Mouse (Mus musculus): ENCODE results near the gene Alcam. TPM values are rescaled to one million over a fixed set of nuclear protein-coding genes. Genes with fewer than 3 reads are reported as not detected.

The Alcam gene
- polyA plus RNA-seq, 1 experiment from 2014 or later: 40.7 TPM

GRCm38 (mm10) chr16:52303532-52303902 is 150.4 kb downstream of the Alcam start:
- 58% methylated on average over 4 of the region's 4 CpGs for WGBS
- no peak overlapping the region for H3K9ac ChIP-seq (ENCODE audit: low read depth, low read length)
- no peak overlapping the region for H3K4me2 ChIP-seq (ENCODE audit: low read length)
- peak; percentile 70 for ATAC-seq
- no peak overlapping the region for H3K4me3 ChIP-seq (ENCODE audit: low read length)
- no peak overlapping the region for H3K27ac ChIP-seq (ENCODE audit: low read depth, low read length)
- H3K9me3 ChIP-seq (ENCODE audit: control insufficient read depth, low read length): no peaks in the 10 kb centered on the region
- no peaks in the 10 kb centered on the region for H3K27me3 ChIP-seq (replicated peaks; ENCODE audit: control insufficient read depth, insufficient read depth, low read length)
- 0 out of 2 replicates have a peak, but pooled peaks cover 3% of the 10 kb centered on the region for H3K36me3 ChIP-seq (ENCODE audit: control insufficient read depth, insufficient read depth, low read length)
- no peaks in the 10 kb centered on the region for H3K4me1 ChIP-seq (ENCODE audit: control insufficient read depth, insufficient read depth, low read depth, low read length)

DNA sequence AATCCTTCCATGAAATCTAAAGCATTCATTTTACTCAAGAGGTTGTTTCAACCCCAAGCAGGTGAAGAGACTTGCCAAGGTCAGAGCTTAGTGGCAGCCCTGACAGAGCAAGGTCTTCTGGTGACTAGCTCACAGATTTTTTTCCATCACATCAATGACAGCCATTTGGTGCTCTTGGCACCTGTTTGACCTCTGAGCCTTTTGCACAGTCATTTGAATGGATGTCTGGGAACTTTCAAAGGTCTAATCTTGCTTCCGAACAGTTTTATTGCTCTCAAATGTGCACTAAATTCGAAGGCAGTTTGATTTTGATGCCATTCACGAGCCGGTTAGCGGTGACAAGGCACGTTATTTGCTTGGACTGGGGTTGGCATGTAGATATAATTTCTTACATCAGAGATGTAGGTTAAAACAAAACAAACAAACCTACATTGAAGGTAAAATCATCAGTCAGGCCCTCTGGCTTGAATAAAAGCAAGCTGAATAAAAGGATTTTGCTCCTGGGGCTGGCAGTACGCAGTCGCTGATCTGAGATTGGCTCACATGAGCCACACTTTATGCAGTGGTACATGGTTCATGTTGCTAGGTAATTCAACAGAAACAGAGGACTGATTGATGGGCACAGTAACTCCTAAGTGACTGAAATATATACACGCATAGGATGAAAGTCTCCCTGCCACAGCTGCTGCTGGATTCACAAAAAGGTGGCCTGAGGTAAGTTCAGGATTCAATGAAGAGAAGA is 150.9 kb downstream of the Alcam start:
- no peak overlapping the region for H3K9ac ChIP-seq (ENCODE audit: low read depth, low read length)
- 0 out of 2 replicates have a peak, but pooled peaks cover 3% of the 10 kb centered on the region for H3K36me3 ChIP-seq (ENCODE audit: control insufficient read depth, insufficient read depth, low read length)
- H3K27ac ChIP-seq (ENCODE audit: low read depth, low read length): no peak overlapping the region
- 65% methylated on average over 9 of the region's 9 CpGs for whole genome bisulfite sequencing
- no peaks in the 10 kb centered on the region for H3K9me3 ChIP-seq (ENCODE audit: control insufficient read depth, low read length)
- no peak overlapping the region for H3K4me3 ChIP-seq (ENCODE audit: low read length)
- H3K4me2 ChIP-seq (ENCODE audit: low read length): no peak overlapping the region
- no peaks in the 10 kb centered on the region for H3K4me1 ChIP-seq (ENCODE audit: control insufficient read depth, insufficient read depth, low read depth, low read length)
- ATAC-seq: peak; percentile 60; the same call in 1 of the 2 replicates
- no peaks in the 10 kb centered on the region for H3K27me3 ChIP-seq (replicated peaks; ENCODE audit: control insufficient read depth, insufficient read depth, low read length)

DNA sequence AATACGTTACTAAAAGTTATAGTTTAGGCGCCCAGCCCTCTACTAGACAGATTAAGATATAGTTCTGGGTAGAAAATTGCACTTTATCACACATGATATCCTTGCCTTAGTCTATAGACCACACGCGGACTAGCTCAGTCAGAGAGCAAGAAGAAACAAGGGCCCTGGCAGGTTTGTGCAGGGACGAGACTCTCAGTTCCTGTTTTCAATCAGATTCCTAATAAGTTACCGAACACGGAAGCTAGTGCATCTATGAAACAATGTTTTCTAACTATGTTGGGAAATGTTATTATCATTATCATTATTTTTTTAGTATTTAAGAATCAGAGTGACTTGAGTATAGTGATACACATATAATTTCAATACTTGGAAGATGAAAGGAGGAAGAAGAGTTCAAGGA is 152.1 kb downstream of the Alcam start:
- 92% methylated on average over 7 of the region's 7 CpGs for WGBS
- no peaks in the 10 kb centered on the region for H3K9me3 ChIP-seq (ENCODE audit: control insufficient read depth, low read length)

GRCm38 (mm10) chr16:52296376-52296775 is 157.5 kb downstream of the Alcam start:
- Histone ChIP-seq H3K4me2 (ENCODE audit: low read length) (no peak overlapping the region), H3K36me3 (ENCODE audit: control insufficient read depth, insufficient read depth, low read length) (peaks cover 5% of the 10 kb centered on the region; the same call in 1 of the 2 replicates)
- no peak for ATAC-seq

More for the DNA sequence above, 152.1 kb downstream of the Alcam start:
- no peak for ATAC-seq
- Histone ChIP-seq H3K4me3 (ENCODE audit: low read length) (no peak overlapping the region), H3K4me1 (ENCODE audit: control insufficient read depth, insufficient read depth, low read depth, low read length) (no peaks in the 10 kb centered on the region), H3K4me2 (ENCODE audit: low read length) (no peak overlapping the region), H3K36me3 (ENCODE audit: control insufficient read depth, insufficient read depth, low read length) (0 out of 2 replicates have a peak, but pooled peaks cover 3% of the 10 kb centered on the region), H3K27me3 (replicated peaks; ENCODE audit: control insufficient read depth, insufficient read depth, low read length) (no peaks in the 10 kb centered on the region), H3K9ac (ENCODE audit: low read depth, low read length) (no peak overlapping the region), H3K27ac (ENCODE audit: low read depth, low read length) (no peak overlapping the region)

GRCm38 (mm10) chr16:52295535-52295934 is 158.3 kb downstream of the Alcam start:
- H3K4me1 ChIP-seq (ENCODE audit: control insufficient read depth, insufficient read depth, low read depth, low read length): no peaks in the 10 kb centered on the region
- no peaks in the 10 kb centered on the region for H3K9me3 ChIP-seq (ENCODE audit: control insufficient read depth, low read length)
- no peak overlapping the region for H3K4me3 ChIP-seq (ENCODE audit: low read length)
- no peaks in the 10 kb centered on the region for H3K27me3 ChIP-seq (replicated peaks; ENCODE audit: control insufficient read depth, insufficient read depth, low read length)
- H3K27ac ChIP-seq (ENCODE audit: low read depth, low read length): no peak overlapping the region
- H3K36me3 ChIP-seq (ENCODE audit: control insufficient read depth, insufficient read depth, low read length): peaks cover 5% of the 10 kb centered on the region; the same call in 1 of the 2 replicates
- no peak overlapping the region for H3K9ac ChIP-seq (ENCODE audit: low read depth, low read length)
- H3K4me2 ChIP-seq (ENCODE audit: low read length): no peak overlapping the region
- no peak for ATAC-seq

More at GRCm38 (mm10) chr16:52296376-52296775, 157.5 kb downstream of the Alcam start:
- no peaks in the 10 kb centered on the region for H3K27me3 ChIP-seq (replicated peaks; ENCODE audit: control insufficient read depth, insufficient read depth, low read length)
- H3K4me1 ChIP-seq (ENCODE audit: control insufficient read depth, insufficient read depth, low read depth, low read length): no peaks in the 10 kb centered on the region
- no peak overlapping the region for H3K4me3 ChIP-seq (ENCODE audit: low read length)
- H3K27ac ChIP-seq (ENCODE audit: low read depth, low read length): no peak overlapping the region
- H3K9ac ChIP-seq (ENCODE audit: low read depth, low read length): no peak overlapping the region
- no peaks in the 10 kb centered on the region for H3K9me3 ChIP-seq (ENCODE audit: control insufficient read depth, low read length)
- 38% methylated on average over 1 of the region's 1 CpGs for WGBS

GRCm38 (mm10) chr16:52292440-52293048 is 161.3 kb downstream of the Alcam start:
- ATAC-seq: no peak
- Histone ChIP-seq H3K9ac (ENCODE audit: low read depth, low read length) (no peak overlapping the region), H3K27me3 (replicated peaks; ENCODE audit: control insufficient read depth, insufficient read depth, low read length) (no peaks in the 10 kb centered on the region), H3K4me1 (ENCODE audit: control insufficient read depth, insufficient read depth, low read depth, low read length) (no peaks in the 10 kb centered on the region), H3K9me3 (ENCODE audit: control insufficient read depth, low read length) (no peaks in the 10 kb centered on the region), H3K36me3 (ENCODE audit: control insufficient read depth, insufficient read depth, low read length) (peaks cover 8% of the 10 kb centered on the region), H3K4me3 (ENCODE audit: low read length) (no peak overlapping the region), H3K4me2 (ENCODE audit: low read length) (no peak overlapping the region), H3K27ac (ENCODE audit: low read depth, low read length) (no peak overlapping the region)
- 89% methylated on average over 3 of the region's 3 CpGs for WGBS

GRCm38 (mm10) chr16:52280186-52280585 is 173.7 kb downstream of the Alcam start:
- Histone ChIP-seq H3K9me3 (ENCODE audit: control insufficient read depth, low read length) (no peaks in the 10 kb centered on the region), H3K4me2 (ENCODE audit: low read length) (no peak overlapping the region), H3K9ac (ENCODE audit: low read depth, low read length) (no peak overlapping the region), H3K27me3 (replicated peaks; ENCODE audit: control insufficient read depth, insufficient read depth, low read length) (no peaks in the 10 kb centered on the region), H3K27ac (ENCODE audit: low read depth, low read length) (no peak overlapping the region), H3K4me1 (ENCODE audit: control insufficient read depth, insufficient read depth, low read depth, low read length) (no peaks in the 10 kb centered on the region), H3K36me3 (ENCODE audit: control insufficient read depth, insufficient read depth, low read length) (no peaks in the 10 kb centered on the region), H3K4me3 (ENCODE audit: low read length) (no peak overlapping the region)
- WGBS: 63% methylated on average over 2 of the region's 2 CpGs
- ATAC-seq: peak; percentile 76

DNA sequence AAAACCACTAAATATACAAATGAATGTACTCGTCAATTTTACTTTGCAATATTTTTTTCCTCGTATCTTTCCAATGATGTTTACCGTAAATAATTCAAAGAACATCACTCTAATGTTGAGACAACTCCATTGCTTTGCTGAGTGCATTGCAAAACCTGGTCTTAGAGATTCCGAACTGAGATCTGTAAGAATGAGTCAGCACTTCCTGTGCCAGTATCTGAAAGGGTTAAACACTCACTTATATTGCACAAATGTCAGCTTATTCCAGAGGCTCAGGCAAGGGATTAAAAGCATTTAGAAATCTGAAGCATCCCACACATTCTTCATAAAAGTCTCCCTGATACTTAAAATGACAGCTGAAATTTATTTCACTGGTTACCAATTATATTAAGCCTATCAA is 188.8 kb downstream of the Alcam start:
- Histone ChIP-seq H3K9me3 (ENCODE audit: control insufficient read depth, low read length) (no peaks in the 10 kb centered on the region), H3K9ac (ENCODE audit: low read depth, low read length) (no peak overlapping the region), H3K4me1 (ENCODE audit: control insufficient read depth, insufficient read depth, low read depth, low read length) (no peaks in the 10 kb centered on the region), H3K27me3 (replicated peaks; ENCODE audit: control insufficient read depth, insufficient read depth, low read length) (no peaks in the 10 kb centered on the region), H3K27ac (ENCODE audit: low read depth, low read length) (no peak overlapping the region), H3K36me3 (ENCODE audit: control insufficient read depth, insufficient read depth, low read length) (0 out of 2 replicates have a peak, but pooled peaks cover 2% of the 10 kb centered on the region), H3K4me3 (ENCODE audit: low read length) (no peak overlapping the region), H3K4me2 (ENCODE audit: low read length) (no peak overlapping the region)
- WGBS: 93% methylated on average over 4 of the region's 4 CpGs
- ATAC-seq: no peak

DNA sequence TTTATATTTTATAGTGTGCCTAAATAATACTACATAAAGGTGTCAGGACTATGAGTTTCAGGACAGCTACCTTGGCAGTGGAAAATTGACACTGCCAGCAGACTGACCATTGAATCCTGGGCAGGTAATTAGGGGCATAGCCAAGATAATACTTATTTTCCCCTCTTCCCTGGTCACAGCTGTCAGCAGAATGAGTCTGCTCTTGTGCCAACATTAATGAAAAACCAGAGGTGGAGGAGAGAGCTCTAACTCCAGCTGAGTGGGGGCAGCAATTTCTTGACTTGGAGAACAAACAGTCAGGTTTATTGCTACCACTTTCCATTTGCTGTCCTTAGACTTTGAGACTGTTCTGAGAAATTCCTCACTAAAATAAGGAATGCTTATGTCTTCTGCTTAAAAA is 190.1 kb downstream of the Alcam start:
- Histone ChIP-seq H3K27me3 (replicated peaks; ENCODE audit: control insufficient read depth, insufficient read depth, low read length) (no peaks in the 10 kb centered on the region), H3K27ac (ENCODE audit: low read depth, low read length) (no peak overlapping the region), H3K4me1 (ENCODE audit: control insufficient read depth, insufficient read depth, low read depth, low read length) (no peaks in the 10 kb centered on the region), H3K36me3 (ENCODE audit: control insufficient read depth, insufficient read depth, low read length) (0 out of 2 replicates have a peak, but pooled peaks cover 2% of the 10 kb centered on the region), H3K9ac (ENCODE audit: low read depth, low read length) (no peak overlapping the region), H3K4me3 (ENCODE audit: low read length) (no peak overlapping the region), H3K4me2 (ENCODE audit: low read length) (no peak overlapping the region), H3K9me3 (ENCODE audit: control insufficient read depth, low read length) (no peaks in the 10 kb centered on the region)
- no peak for ATAC-seq
